Mouse (Mus musculus) neural tube, embryonic 14.5 days (tissue): ENCODE measurements at regions not wholly inside any gene's neighbourhood (a gene's known extent, or its start where the extent isn't known, plus 50 kb on each side); places are given as distances from the start of the nearest gene placed in this dataset.

Experiments used
- ATAC-seq: fragments of 200-750 bp; cut with Nextera tagmentation; 2 replicates; pipeline ENCODE4 v1.8.0; 2017; ENCODE audit warnings: low read depth, mild to moderate bottlenecking, moderate TSS enrichment, moderate library complexity
- H3K27ac ChIP-seq: fragments of 300-500 bp; sonication (generic); 2 replicates; pipeline ENCODE4 v1.5.1; 2014; ENCODE audit warnings: low read depth, mild to moderate bottlenecking, control low read depth, low read length, moderate library complexity, mixed read lengths
- H3K27me3 ChIP-seq: fragments of 300-500 bp; sonication (generic); 2 replicates; pipeline ENCODE4 v1.6.1; 2014; ENCODE audit warnings: low read length; ENCODE audit not compliant: control insufficient read depth, insufficient read depth
- H3K36me3 ChIP-seq: fragments of 300-500 bp; sonication (generic); 2 replicates; pipeline ENCODE4 v1.6.1; 2014; ENCODE audit warnings: low read length, mixed read lengths; ENCODE audit not compliant: control insufficient read depth, insufficient read depth
- H3K4me1 ChIP-seq: fragments of 300-500 bp; sonication (generic); 2 replicates; pipeline ENCODE4 v1.6.1; 2014; ENCODE audit warnings: low read length; ENCODE audit not compliant: control insufficient read depth, insufficient read depth
- H3K4me2 ChIP-seq: fragments of 300-500 bp; sonication (generic); 2 replicates; pipeline ENCODE4 v1.6.1; 2014; ENCODE audit warnings: mild to moderate bottlenecking, low read depth, low read length, control low read depth
- H3K4me3 ChIP-seq: fragments of 300-500 bp; sonication (generic); 2 replicates; pipeline ENCODE4 v1.5.1; 2014; ENCODE audit warnings: low read depth, low read length, control low read depth, mixed read lengths
- H3K9ac ChIP-seq: fragments of 300-500 bp; sonication (generic); replicated peaks from 2 replicates; pipeline ENCODE4 v1.6.1; 2014; ENCODE audit warnings: low read depth, mild to moderate bottlenecking, control low read depth, low read length, mixed read lengths
- H3K9me3 ChIP-seq: fragments of 300-500 bp; sonication (generic); 2 replicates; pipeline ENCODE4 v1.6.1; 2016; ENCODE audit warnings: low read length; ENCODE audit not compliant: control insufficient read depth
- WGBS: fragments of 180-500 bp; shearing (Covaris S2); extraction: QIAGEN DNeasy Blood & Tissue Kit; methylation state at CpG from one replicate; pipeline ENCODE4 v1.1.7; 2014; 5-methylcytosine and 5-hydroxymethylcytosine counted together

DNA sequence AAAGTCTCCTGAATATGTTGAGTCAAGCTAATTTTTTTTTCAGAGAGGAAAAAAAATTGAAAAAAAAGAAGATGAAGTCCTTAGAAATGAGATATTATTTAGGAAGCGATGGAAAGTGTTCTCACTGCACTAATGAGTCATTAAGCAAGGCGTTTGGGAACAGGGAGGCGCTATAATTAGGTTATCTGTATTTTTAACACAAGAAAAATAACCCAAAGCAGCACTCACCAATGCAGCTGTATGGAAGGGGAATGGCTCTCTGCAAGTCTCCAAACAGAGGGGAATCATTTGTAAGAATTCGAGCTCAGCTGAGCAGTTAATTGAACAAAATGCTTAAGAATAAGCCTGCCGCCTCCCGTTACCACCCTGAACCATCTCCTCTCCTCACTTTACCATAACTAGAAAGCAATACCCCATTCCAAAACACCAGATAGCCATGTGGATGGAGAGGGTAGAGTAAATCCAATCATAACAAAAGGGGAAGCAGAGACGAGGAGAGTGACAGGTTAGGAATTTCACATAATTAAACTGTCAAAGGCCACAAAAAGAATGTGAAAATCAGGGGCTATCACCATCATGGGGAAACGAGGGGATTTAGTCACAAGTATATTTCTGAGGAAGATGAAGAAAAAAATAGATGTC, 187.5 kb upstream of the Tox3 start:
- H3K9ac ChIP-seq, result no peak overlapping the region
- WGBS, result 57% methylated on average over 8 of the region's 8 CpGs
- H3K27me3 ChIP-seq, result no peaks in the 10 kb centered on the region
- H3K9me3 ChIP-seq, result no peaks in the 10 kb centered on the region
- ATAC-seq, result no peak
- H3K4me3 ChIP-seq, result no peak overlapping the region
- no peaks in the 10 kb centered on the region for H3K36me3 ChIP-seq
- H3K4me2 ChIP-seq, result no peak overlapping the region
- H3K27ac ChIP-seq, result no peak overlapping the region
- H3K4me1 ChIP-seq, result no peaks in the 10 kb centered on the region

DNA sequence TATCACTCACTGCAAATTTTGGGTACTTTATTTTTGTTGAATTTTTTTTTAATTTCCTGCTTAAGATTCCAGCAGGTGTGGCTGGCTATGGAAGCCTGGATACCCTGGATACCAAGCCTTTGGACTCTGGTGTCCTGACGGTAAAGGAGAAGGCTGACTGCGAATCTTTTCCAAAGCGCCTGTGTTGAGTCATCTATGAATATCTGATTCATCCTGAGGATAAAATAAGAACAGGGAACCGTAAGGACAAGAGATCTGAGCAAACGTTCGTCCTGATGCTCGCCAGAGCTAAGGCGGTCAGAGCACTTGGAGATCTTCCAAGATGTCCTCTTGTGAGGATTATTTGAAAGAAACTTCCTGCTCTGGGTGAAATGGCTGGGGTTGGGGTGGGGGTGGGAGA, 173.2 kb upstream of the Tox3 start:
- Histone ChIP-seq H3K4me3 (no peak overlapping the region), H3K4me1 (peaks cover 6% of the 10 kb centered on the region), H3K4me2 (no peak overlapping the region), H3K27me3 (no peaks in the 10 kb centered on the region), H3K9ac (no peak overlapping the region), H3K9me3 (no peaks in the 10 kb centered on the region), H3K36me3 (no peaks in the 10 kb centered on the region), H3K27ac (no peak overlapping the region)
- ATAC-seq, result no peak
- WGBS, result 86% methylated on average over 8 of the region's 8 CpGs

DNA sequence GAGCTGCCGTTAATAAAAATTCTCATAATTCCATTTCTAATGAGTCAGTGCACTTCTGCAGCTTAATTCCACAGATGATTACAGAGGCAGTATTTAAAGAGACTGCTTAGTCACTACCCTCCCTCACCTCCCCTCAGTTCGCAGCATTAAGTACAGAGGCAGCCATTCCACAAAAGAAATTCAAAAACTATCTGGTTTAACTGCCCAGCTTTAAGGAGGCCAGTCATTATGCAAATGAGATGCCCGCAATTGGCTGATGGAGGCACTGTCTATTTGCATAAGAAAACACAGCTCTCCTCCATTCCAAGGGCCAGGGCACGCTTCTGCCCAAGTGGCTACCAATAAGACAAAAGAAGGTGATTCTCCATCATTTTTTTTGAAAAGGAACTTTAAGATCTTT, 172.0 kb upstream of the Tox3 start:
- Histone ChIP-seq H3K36me3 (no peaks in the 10 kb centered on the region), H3K4me2 (no peak overlapping the region), H3K9ac (no peak overlapping the region), H3K9me3 (no peaks in the 10 kb centered on the region), H3K4me3 (no peak overlapping the region), H3K27me3 (no peaks in the 10 kb centered on the region), H3K4me1 (peaks cover 6% of the 10 kb centered on the region), H3K27ac (no peak overlapping the region)
- no peak for ATAC-seq
- WGBS, result 7% methylated on average over 4 of the region's 4 CpGs

DNA sequence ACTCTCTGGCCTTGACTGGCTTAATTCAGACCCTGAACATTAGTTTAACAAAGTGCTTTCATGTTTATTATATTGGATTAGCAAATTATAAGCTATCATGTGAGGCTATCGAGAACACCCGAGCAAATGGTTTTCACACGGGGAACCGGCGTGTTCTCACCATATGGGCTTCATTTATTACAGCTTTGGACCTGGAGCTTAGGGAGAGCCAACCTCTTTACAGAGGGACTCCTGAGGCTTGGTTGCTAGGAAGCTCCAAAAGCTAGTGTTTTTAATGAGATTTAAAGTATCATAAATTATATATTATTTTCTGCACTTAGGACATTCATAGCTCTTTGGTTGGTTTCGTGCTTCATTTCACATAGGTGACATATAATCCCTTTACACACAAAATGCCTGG, 171.4 kb upstream of the Tox3 start:
- H3K4me1 ChIP-seq, result peaks cover 6% of the 10 kb centered on the region
- H3K27ac ChIP-seq, result no peak overlapping the region
- H3K36me3 ChIP-seq, result no peaks in the 10 kb centered on the region
- ATAC-seq, result peak; percentile 38; the same call in 1 of the 2 replicates
- WGBS, result 29% methylated on average over 6 of the region's 6 CpGs
- H3K4me2 ChIP-seq, result no peak overlapping the region
- H3K9ac ChIP-seq, result no peak overlapping the region
- H3K9me3 ChIP-seq, result no peaks in the 10 kb centered on the region
- H3K27me3 ChIP-seq, result no peaks in the 10 kb centered on the region
- H3K4me3 ChIP-seq, result no peak overlapping the region

DNA sequence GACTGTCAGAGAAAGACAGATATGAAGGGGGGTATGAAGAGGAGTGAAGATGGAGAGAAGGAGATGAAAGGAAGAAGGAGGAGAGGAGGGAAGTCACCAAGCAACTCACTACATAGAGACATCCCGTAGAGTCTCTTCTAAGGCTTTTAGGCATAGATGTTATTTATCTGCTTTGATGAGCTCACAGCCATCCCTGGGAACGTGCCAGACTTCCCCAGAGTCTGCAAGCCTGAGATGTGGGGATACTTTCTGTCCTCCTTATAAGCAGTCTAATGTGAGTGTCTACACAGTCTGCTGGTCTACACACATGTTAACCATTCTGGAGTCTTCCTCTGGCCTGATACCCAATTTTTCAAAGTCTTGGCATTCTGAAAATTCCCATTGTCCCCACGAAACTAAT, 166.0 kb upstream of the Tox3 start:
- Histone ChIP-seq H3K4me1 (peaks cover 14% of the 10 kb centered on the region), H3K9ac (no peak overlapping the region), H3K27ac (no peak overlapping the region), H3K4me2 (no peak overlapping the region), H3K27me3 (no peaks in the 10 kb centered on the region), H3K9me3 (no peaks in the 10 kb centered on the region), H3K4me3 (no peak overlapping the region), H3K36me3 (no peaks in the 10 kb centered on the region)
- ATAC-seq, result no peak
- 76% methylated on average over 3 of the region's 3 CpGs for WGBS

DNA sequence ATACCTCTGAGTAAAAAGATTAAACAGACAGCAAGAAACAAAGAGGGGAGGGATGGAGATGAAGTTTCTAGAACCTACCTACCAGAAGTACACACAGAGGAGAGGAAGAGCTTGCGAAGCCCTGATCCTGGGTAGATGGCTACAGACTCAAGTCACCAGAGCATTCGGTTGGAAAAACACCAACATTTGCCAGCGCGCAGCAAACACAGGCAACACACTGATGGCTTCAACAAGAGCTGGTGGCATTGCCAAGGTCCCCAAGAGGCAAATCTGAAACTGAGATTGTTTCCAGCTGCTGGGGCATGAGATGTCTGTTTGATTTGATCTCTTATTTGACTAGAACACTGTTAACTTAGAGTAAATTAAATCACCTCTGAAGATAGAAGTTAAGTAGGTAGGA, 165.5 kb upstream of the Tox3 start:
- no peak for ATAC-seq
- no peaks in the 10 kb centered on the region for H3K9me3 ChIP-seq
- H3K9ac ChIP-seq, result no peak overlapping the region
- H3K36me3 ChIP-seq, result no peaks in the 10 kb centered on the region
- H3K4me3 ChIP-seq, result no peak overlapping the region
- H3K4me1 ChIP-seq, result peaks cover 14% of the 10 kb centered on the region
- no peaks in the 10 kb centered on the region for H3K27me3 ChIP-seq
- H3K27ac ChIP-seq, result no peak overlapping the region
- no peak overlapping the region; the same call in 1 of the 2 replicates for H3K4me2 ChIP-seq
- 81% methylated on average over 4 of the region's 4 CpGs for WGBS

DNA sequence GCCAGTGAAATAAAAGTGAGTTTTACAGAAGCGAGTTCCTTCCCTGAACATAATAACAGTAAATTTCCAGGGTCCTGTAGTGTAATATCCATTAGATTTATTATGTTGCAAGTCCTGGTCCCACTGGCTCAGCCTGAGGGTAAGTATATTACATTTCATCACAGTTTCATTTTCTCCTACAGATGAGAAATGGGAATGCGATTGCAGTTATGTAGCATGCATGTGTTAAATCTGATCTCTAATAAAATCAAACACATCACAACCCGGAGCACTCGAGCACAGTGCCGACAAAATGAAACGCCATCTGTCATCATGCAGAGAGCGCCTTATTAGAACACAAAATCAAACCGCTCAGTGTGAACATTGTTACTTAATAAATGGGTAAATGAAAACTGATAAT, 165.0 kb upstream of the Tox3 start:
- peaks cover 14% of the 10 kb centered on the region for H3K4me1 ChIP-seq
- H3K27ac ChIP-seq, result no peak overlapping the region
- ATAC-seq, result peak; percentile 75
- H3K4me3 ChIP-seq, result no peak overlapping the region
- H3K4me2 ChIP-seq, result no peak overlapping the region; the same call in 1 of the 2 replicates
- H3K9me3 ChIP-seq, result no peaks in the 10 kb centered on the region
- 33% methylated on average over 8 of the region's 8 CpGs for WGBS
- H3K27me3 ChIP-seq, result no peaks in the 10 kb centered on the region
- H3K9ac ChIP-seq, result no peak overlapping the region
- no peaks in the 10 kb centered on the region for H3K36me3 ChIP-seq

DNA sequence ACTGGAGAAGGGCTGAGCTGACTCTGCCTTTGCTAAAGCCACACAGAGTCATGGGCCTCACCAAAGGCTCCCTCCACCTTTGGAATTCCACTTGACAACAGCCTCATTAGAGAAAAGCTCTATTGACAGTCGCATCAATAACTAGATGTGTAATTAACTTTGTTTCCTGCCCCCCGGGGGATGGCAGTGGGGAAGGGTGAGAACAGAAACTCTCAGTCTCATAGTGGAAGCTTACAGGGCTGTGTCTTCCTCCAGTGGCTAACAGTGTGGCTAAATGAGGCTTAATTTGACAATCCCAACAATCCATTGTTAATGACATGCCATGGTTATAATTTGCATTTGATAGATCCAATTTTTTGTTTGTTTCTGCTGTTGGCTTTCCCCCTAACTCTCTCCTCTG, 164.5 kb upstream of the Tox3 start:
- Histone ChIP-seq H3K4me1 (peaks cover 14% of the 10 kb centered on the region), H3K9ac (no peak overlapping the region), H3K27ac (peak overlapping the region; percentile 36; the same call in 1 of the 2 replicates), H3K4me3 (no peak overlapping the region), H3K36me3 (no peaks in the 10 kb centered on the region), H3K9me3 (no peaks in the 10 kb centered on the region), H3K27me3 (no peaks in the 10 kb centered on the region), H3K4me2 (no peak overlapping the region)
- 3% methylated on average over 2 of the region's 2 CpGs for WGBS
- ATAC-seq, result no peak

DNA sequence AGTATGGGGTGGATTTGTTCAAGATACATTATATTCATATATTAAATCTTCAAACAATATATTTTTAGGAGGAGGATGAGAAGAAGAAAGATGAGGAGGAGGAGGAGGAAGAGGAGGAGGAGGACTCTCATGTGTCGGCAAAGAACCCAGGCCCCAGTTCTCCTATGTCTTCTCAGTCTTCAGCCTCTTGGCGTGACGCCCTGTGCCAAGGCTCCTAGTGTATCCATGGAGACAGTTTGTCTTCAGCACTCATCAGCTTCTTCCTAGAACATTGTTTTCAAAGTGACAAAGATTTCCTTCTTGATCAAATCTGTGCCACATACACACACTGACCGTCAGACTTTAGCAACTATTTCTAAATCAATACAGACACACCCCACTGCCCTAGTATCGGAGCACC, 156.4 kb upstream of the Tox3 start:
- ATAC-seq, result no peak
- no peaks in the 10 kb centered on the region for H3K4me1 ChIP-seq
- H3K4me2 ChIP-seq, result no peak overlapping the region
- H3K36me3 ChIP-seq, result no peaks in the 10 kb centered on the region
- no peak overlapping the region for H3K4me3 ChIP-seq
- no peaks in the 10 kb centered on the region for H3K9me3 ChIP-seq
- 84% methylated on average over 5 of the region's 5 CpGs for WGBS
- no peaks in the 10 kb centered on the region for H3K27me3 ChIP-seq
- no peak overlapping the region for H3K27ac ChIP-seq
- H3K9ac ChIP-seq, result no peak overlapping the region
